Mouse (Mus musculus) hindbrain, embryonic 12.5 days (tissue): ENCODE data around the gene Tenm3. TPM values are rescaled to one million over a fixed set of nuclear protein-coding genes. Genes with fewer than 3 reads are reported as not detected.

ENCODE experiments used
- ATAC-seq: fragments of 200-750 bp; cut with Nextera tagmentation; 2 replicates; pipeline ENCODE4 v1.8.0; 2017; ENCODE audit warnings: moderate TSS enrichment; ENCODE audit not compliant: low FRiP score
- H3K27ac ChIP-seq: fragments of 300-500 bp; sonication (generic); 2 replicates; pipeline ENCODE4 v1.5.1; 2016; ENCODE audit warnings: mild to moderate bottlenecking
- H3K27me3 ChIP-seq: fragments of 300-500 bp; sonication (generic); 2 replicates; pipeline ENCODE4 v1.6.1; 2016; ENCODE audit warnings: mild to moderate bottlenecking
- H3K36me3 ChIP-seq: fragments of 300-500 bp; sonication (generic); 2 replicates; pipeline ENCODE4 v1.6.1; 2016; ENCODE audit warnings: mild to moderate bottlenecking
- H3K4me1 ChIP-seq: fragments of 300-500 bp; sonication (generic); 2 replicates; pipeline ENCODE4 v1.6.1; 2016
- H3K4me2 ChIP-seq: fragments of 300-500 bp; sonication (generic); replicated peaks from 2 replicates; pipeline ENCODE4 v1.6.1; 2016; ENCODE audit warnings: mild to moderate bottlenecking
- H3K4me3 ChIP-seq: fragments of 300-500 bp; sonication (generic); 2 replicates; pipeline ENCODE4 v1.5.1; 2016; ENCODE audit warnings: mild to moderate bottlenecking
- H3K9ac ChIP-seq: fragments of 300-500 bp; sonication (generic); 2 replicates; pipeline ENCODE4 v1.6.1; 2016; ENCODE audit warnings: mild to moderate bottlenecking, moderate library complexity
- H3K9me3 ChIP-seq: fragments of 300-500 bp; sonication (generic); replicated peaks from 2 replicates; pipeline ENCODE4 v1.6.1; 2016; ENCODE audit warnings: mild to moderate bottlenecking
- WGBS: fragments of 180-500 bp; shearing (Covaris S2); methylation state at CpG from one replicate; pipeline ENCODE4 v1.1.7; 2016; 5-methylcytosine and 5-hydroxymethylcytosine counted together
- polyA plus RNA-seq: library from polyadenylated mRNA; unstranded; fragments of >200 nt; fragmentation: Nextera tagmentation; extraction: Ambion mirVana; gene quantifications from 2 replicates; pipeline ENCODE4 v1.2.1, GENCODE M21; 2016

Gene Tenm3
- polyA plus RNA-seq, 1 experiment from 2014 or later, result 52.8 TPM

DNA sequence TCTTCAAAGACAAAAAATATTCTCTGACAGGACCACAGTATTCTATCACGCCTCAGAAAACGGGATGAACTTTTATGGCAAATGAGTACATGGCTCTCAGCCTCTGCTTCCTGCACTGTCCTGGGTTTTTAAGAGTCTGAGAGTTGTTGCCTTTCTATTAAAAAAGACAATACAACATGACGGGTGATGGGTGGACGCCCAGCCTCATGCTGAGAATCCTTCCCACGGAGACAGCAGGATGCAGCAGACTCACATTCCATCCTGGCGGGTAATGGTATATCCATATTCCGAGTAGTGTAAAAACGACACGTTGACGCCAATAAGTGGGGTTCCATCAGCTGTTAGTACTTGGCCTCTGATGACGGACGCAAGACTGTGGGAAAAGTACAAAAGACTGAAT is 544.4 kb downstream of the Tenm3 start:
- no peak overlapping the region for H3K27ac ChIP-seq
- no peak overlapping the region for H3K9ac ChIP-seq
- H3K27me3 ChIP-seq, result no peaks in the 10 kb centered on the region
- H3K4me3 ChIP-seq, result no peak overlapping the region
- 59% methylated on average over 12 of the region's 12 CpGs for WGBS
- peaks cover 12% of the 10 kb centered on the region for H3K4me1 ChIP-seq
- peaks cover 37% of the 10 kb centered on the region for H3K36me3 ChIP-seq
- ATAC-seq, result no peak
- H3K4me2 ChIP-seq, result no peak overlapping the region
- H3K9me3 ChIP-seq, result no peaks in the 10 kb centered on the region

DNA sequence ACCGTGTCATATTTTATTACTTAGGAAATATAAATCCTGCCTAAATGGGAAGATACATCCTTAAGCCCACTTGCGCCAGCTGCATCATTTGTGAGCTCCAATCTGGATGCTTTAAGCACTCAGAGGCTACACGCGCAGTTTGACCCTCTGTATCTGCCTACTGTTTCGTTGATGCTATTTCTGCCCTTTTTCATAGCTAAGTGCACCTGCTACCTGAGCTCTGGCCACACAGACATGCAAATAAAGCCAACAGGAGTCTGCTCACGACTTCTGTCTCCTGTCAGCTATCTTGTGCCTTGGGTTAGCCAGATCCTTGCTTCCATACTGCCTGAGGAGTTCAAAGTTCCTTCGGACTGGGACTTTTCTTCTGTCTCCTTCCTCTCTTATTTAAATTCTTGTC is 547.4 kb downstream of the Tenm3 start:
- Histone ChIP-seq H3K4me1 (peaks cover 9% of the 10 kb centered on the region), H3K27ac (no peak overlapping the region), H3K36me3 (peaks cover 56% of the 10 kb centered on the region), H3K4me3 (no peak overlapping the region), H3K9ac (no peak overlapping the region), H3K9me3 (no peaks in the 10 kb centered on the region), H3K4me2 (no peak overlapping the region), H3K27me3 (no peaks in the 10 kb centered on the region)
- WGBS, result 92% methylated on average over 7 of the region's 7 CpGs
- ATAC-seq, result no peak

DNA sequence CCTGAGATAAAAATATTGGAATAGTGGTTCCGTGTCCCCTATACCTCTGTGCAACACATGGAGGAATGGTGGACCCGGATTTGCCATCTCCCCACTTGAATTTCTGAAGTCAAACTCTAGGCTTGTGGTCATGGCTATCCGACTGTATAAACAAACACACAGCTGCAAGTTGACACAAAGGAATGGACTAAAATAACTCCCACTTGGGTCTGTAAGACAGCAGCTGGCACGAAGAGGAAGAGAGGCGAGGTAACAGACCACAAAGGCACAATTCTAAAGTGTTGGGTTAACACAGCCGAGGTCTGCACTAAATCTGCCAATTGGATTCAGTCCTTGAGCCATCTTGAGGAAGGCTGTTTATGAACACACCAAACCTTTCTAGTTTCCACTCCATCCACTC is 548.2 kb downstream of the Tenm3 start:
- H3K36me3 ChIP-seq, result peaks cover 58% of the 10 kb centered on the region
- H3K27ac ChIP-seq, result no peak overlapping the region
- H3K27me3 ChIP-seq, result no peaks in the 10 kb centered on the region
- H3K9me3 ChIP-seq, result no peaks in the 10 kb centered on the region
- no peak overlapping the region for H3K4me3 ChIP-seq
- H3K4me1 ChIP-seq, result peaks cover 2% of the 10 kb centered on the region
- no peak overlapping the region for H3K4me2 ChIP-seq
- H3K9ac ChIP-seq, result no peak overlapping the region
- WGBS, result 77% methylated on average over 6 of the region's 6 CpGs
- ATAC-seq, result no peak

DNA sequence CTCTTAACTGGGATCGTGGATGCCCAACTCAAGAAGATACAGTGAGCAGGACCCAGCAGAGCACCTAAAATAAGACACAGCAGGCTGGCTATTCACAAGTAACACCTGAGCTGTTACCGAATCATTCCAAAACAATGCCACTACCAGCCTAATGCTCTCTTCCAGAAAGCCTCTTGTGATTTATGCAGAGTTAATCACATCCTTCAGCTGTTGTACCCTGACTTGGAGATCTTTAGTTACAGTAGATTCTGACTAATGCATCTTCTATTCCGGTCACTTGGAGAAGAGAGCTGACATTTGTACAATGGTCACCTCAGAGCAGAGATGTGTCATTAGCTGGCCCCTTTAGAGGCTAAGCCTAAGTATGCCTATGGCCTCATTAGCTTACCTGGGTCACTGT is 550.0 kb downstream of the Tenm3 start:
- WGBS, result 98% methylated on average over 3 of the region's 3 CpGs

DNA sequence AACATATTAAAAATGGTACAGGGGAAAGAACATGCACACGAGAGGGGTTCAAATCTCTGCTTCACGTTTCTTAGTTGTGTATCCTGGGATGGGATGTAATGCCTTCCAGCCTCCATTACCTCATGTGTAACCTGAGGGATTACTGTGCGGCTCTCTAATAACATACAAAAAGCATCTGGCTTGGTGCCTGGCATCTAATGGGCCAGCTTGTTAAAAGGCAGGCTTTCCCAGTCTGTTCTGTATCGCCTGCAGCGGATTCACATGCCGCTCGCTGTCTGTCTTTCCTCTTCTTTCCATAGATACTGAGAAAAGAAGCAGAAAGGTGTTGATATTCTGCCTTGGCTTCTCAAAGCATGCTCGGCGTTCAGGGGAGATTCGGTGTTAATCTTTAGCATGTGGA is 558.3 kb downstream of the Tenm3 start:
- Histone ChIP-seq H3K4me3 (no peak overlapping the region), H3K4me2 (no peak overlapping the region), H3K36me3 (peaks cover 11% of the 10 kb centered on the region; the same call in 1 of the 2 replicates), H3K27ac (no peak overlapping the region), H3K4me1 (no peaks in the 10 kb centered on the region), H3K9me3 (no peaks in the 10 kb centered on the region), H3K27me3 (no peaks in the 10 kb centered on the region), H3K9ac (no peak overlapping the region)
- WGBS, result 93% methylated on average over 10 of the region's 10 CpGs
- ATAC-seq, result no peak

More for the DNA sequence above, 550.0 kb downstream of the Tenm3 start:
- Histone ChIP-seq H3K36me3 (peaks cover 50% of the 10 kb centered on the region), H3K4me1 (no peaks in the 10 kb centered on the region), H3K27me3 (no peaks in the 10 kb centered on the region), H3K4me3 (no peak overlapping the region), H3K9me3 (no peaks in the 10 kb centered on the region), H3K9ac (no peak overlapping the region), H3K27ac (no peak overlapping the region), H3K4me2 (no peak overlapping the region)
- ATAC-seq, result no peak

DNA sequence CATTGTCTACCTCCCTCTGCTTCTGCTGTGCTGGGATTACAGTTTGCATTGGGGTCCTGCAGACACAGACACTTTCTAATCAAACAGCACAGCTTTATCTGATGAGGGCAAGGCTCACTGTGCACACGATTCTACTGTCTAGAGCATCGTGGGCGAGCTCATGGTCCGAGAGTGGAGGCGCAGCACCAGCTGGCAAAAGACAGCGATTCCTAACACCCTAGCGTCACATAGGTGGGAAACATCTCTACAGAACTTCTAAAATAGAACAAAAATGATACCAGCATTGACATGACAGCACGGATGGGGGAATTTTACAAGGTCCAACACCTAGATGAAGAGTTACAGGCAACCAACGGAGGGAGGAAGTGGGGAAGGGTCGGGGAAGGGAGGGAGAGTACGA is 561.9 kb downstream of the Tenm3 start:
- H3K4me3 ChIP-seq, result no peak overlapping the region
- no peak overlapping the region for H3K27ac ChIP-seq
- 93% methylated on average over 11 of the region's 11 CpGs for WGBS
- ATAC-seq, result no peak
- no peak overlapping the region for H3K9ac ChIP-seq
- H3K36me3 ChIP-seq, result peaks cover 10% of the 10 kb centered on the region; the same call in 1 of the 2 replicates
- H3K9me3 ChIP-seq, result no peaks in the 10 kb centered on the region
- no peak overlapping the region for H3K4me2 ChIP-seq
- no peaks in the 10 kb centered on the region for H3K27me3 ChIP-seq
- H3K4me1 ChIP-seq, result no peaks in the 10 kb centered on the region

DNA sequence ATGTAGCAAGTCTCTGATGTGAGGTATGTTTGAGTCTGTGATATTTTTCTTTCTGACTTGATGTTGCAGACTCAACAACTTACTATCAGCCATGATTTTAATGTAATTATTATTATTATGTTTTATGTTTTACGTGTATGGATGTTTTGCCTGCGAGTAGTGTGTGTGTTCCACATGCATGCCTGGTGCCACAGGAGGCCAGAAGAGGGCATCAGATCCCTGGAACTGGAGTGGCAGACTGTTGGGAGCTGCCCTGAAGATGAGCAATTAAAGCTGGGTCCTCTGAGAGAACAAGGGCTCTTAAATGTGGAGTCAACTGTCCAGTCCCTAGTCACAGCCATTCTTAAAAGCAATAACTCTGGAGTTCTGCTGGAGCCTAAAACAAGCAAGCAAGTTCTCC is 564.4 kb downstream of the Tenm3 start:
- no peaks in the 10 kb centered on the region for H3K4me1 ChIP-seq
- no peak overlapping the region for H3K4me3 ChIP-seq
- peaks cover 27% of the 10 kb centered on the region for H3K36me3 ChIP-seq
- no peak for ATAC-seq
- no peak overlapping the region for H3K4me2 ChIP-seq
- no peaks in the 10 kb centered on the region for H3K27me3 ChIP-seq
- H3K9ac ChIP-seq, result no peak overlapping the region
- no peak overlapping the region for H3K27ac ChIP-seq
- WGBS, result 94% methylated on average over 2 of the region's 2 CpGs
- peaks cover 10% of the 10 kb centered on the region for H3K9me3 ChIP-seq

DNA sequence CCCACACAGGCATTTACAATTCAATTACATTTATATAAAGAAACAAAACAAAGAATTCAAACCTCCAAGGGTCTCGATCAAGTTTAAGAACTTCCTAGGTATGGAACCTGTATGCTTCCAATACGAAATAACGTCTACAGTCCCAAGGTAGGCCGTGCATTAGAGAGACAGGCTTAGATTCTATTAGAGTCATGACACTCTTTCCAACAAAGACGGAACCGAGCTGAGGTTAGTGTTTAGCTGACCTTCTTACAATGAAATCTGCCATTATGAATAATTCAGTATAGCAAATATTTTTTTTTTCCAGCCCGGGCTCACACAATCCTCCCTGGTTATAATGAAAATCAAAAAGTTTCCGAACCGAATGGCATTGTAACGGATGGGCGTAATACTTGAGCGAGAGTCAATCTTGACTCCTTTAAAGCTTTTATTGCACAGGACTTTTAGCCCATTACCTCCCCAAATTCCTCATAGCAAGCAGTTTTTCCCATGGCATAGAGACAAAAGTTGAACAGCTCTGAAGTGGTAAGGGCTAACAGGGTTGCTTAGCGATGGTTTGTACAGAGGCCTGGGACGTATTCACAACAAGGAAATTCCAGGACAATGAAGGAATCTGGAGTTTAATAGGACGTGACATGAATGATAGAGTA is 565.6 kb downstream of the Tenm3 start:
- WGBS, result 36% methylated on average over 15 of the region's 15 CpGs
- Histone ChIP-seq H3K4me1 (no peaks in the 10 kb centered on the region), H3K4me3 (no peak overlapping the region), H3K9me3 (peaks cover 10% of the 10 kb centered on the region), H3K4me2 (no peak overlapping the region), H3K9ac (no peak overlapping the region), H3K27ac (0 out of 2 replicates have a peak overlapping the region, but pooled peaks have one; percentile 23), H3K36me3 (peaks cover 27% of the 10 kb centered on the region), H3K27me3 (no peaks in the 10 kb centered on the region)
- peak; percentile 84 for ATAC-seq

DNA sequence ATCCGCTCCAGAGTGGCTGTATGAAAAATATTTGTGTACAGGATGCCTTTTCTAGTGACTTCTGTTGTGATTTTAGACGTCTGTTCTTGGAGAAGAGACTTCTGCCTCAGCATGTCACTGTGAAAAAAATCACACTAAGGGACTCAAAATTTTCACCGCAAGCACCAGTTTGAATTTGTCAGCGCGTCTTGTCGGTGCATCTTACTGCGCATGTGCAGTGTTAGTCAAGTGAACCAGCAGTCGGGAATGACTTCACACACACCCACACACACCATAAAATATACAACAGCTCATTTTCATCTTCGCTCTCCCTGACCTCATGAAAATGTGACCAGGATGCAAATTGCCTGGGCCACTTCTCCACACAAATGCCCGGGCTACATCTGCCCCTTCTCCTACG is 568.7 kb downstream of the Tenm3 start:
- Histone ChIP-seq H3K9me3 (peaks cover 10% of the 10 kb centered on the region), H3K9ac (no peak overlapping the region), H3K4me1 (no peaks in the 10 kb centered on the region), H3K27ac (no peak overlapping the region), H3K4me2 (no peak overlapping the region), H3K36me3 (peaks cover 27% of the 10 kb centered on the region), H3K27me3 (no peaks in the 10 kb centered on the region), H3K4me3 (no peak overlapping the region)
- 95% methylated on average over 11 of the region's 11 CpGs for WGBS
- no peak for ATAC-seq

DNA sequence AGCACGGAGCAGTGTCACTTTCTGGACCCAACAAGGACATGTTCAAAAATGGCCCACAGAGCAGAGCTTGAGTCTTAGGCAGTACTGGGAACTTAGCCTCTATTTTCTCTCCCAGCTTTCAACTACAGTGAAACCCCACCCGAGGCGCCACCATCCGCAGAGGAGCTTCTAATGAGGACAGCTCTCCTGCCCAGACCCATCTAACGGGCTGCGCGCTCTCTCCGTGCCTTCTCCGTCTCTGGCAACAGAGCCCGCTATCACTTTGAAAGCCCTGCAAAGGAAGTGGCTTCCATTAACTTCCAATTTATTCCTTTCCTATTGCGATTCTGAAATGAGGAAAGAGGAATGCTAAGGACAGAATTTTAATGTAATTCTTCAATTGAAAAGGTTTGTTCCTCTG is 569.2 kb downstream of the Tenm3 start:
- no peak overlapping the region for H3K4me3 ChIP-seq
- no peaks in the 10 kb centered on the region for H3K27me3 ChIP-seq
- WGBS, result 86% methylated on average over 11 of the region's 11 CpGs
- H3K9me3 ChIP-seq, result peaks cover 10% of the 10 kb centered on the region
- H3K36me3 ChIP-seq, result peaks cover 27% of the 10 kb centered on the region
- H3K9ac ChIP-seq, result no peak overlapping the region
- no peaks in the 10 kb centered on the region for H3K4me1 ChIP-seq
- H3K4me2 ChIP-seq, result no peak overlapping the region
- ATAC-seq, result no peak
- no peak overlapping the region for H3K27ac ChIP-seq

DNA sequence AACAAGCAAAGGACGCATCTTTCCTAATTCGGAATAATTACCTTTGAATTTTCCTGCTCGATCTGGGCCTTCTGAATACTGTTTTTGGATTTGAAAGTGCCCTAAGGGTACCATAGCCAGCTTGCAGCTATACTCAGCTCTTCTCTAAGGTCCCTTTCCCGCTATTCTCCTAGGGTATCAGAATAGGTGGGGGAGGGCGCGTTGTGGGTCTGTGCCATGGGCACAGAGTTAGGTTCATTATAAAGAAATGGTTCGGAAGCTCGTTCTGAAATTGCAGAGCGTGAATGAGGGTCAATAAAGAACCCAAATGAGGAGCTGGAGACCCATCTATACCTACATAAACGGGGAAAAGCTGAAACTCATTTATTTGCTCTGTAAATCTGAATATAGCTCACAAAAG is 575.1 kb downstream of the Tenm3 start:
- no peak overlapping the region for H3K27ac ChIP-seq
- H3K27me3 ChIP-seq, result no peaks in the 10 kb centered on the region
- H3K36me3 ChIP-seq, result 0 out of 2 replicates have a peak, but pooled peaks cover 7% of the 10 kb centered on the region
- no peak overlapping the region for H3K4me2 ChIP-seq
- H3K9me3 ChIP-seq, result no peaks in the 10 kb centered on the region
- H3K4me3 ChIP-seq, result no peak overlapping the region
- ATAC-seq, result no peak
- H3K4me1 ChIP-seq, result no peaks in the 10 kb centered on the region
- no peak overlapping the region for H3K9ac ChIP-seq
- WGBS, result 90% methylated on average over 10 of the region's 10 CpGs

DNA sequence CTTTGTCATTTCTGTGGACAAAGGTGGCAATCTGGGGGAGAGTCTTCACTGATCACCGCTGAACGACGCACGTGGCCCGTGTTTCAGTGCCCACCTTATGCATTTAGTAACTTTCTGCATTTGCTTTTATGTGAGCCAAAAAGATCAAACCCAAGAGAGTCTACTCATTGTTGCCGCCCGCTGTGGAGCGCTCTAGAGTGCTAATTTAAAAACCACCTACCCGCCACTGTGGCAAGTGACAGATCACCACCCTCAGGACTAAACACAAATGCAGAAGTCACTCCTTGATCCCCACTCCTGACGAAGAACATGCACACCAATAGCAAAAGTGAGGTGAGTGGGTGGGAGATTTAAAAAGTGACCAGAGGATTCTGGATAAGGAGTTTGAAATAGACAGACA is 583.5 kb downstream of the Tenm3 start:
- Histone ChIP-seq H3K27ac (no peak overlapping the region), H3K9ac (no peak overlapping the region), H3K4me2 (no peak overlapping the region), H3K4me1 (no peaks in the 10 kb centered on the region), H3K9me3 (no peaks in the 10 kb centered on the region), H3K4me3 (no peak overlapping the region), H3K27me3 (no peaks in the 10 kb centered on the region), H3K36me3 (no peaks in the 10 kb centered on the region)
- ATAC-seq, result no peak
- WGBS, result 90% methylated on average over 10 of the region's 10 CpGs

DNA sequence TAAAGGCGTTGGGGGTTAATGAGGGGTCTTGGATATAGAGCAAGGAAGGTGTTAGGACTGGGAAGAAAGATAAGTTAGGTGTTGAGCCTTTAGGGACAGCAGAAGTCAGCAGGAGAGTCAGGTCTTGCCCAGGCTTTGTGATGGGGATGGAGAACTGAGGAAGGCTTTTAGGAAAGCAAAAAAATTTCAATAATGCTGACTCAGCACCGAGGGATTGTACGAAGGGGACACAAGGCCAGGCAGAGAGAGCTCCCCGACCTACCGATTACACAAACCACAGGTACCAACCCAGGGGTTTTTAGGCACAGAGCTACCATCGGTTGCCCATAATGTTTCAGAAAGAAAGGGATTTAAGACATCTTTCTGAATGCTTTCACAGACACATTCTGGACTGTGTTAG is 583.9 kb downstream of the Tenm3 start:
- Histone ChIP-seq H3K9ac (no peak overlapping the region), H3K9me3 (no peaks in the 10 kb centered on the region), H3K27ac (no peak overlapping the region), H3K4me1 (no peaks in the 10 kb centered on the region), H3K4me2 (no peak overlapping the region), H3K4me3 (no peak overlapping the region), H3K27me3 (no peaks in the 10 kb centered on the region), H3K36me3 (no peaks in the 10 kb centered on the region)
- 84% methylated on average over 6 of the region's 6 CpGs for WGBS
- no peak for ATAC-seq
